Mouse (Mus musculus) subcutaneous adipose tissue, adult 2 months (tissue): Measurements from ENCODE around the gene Thg1l. TPM values are rescaled to one million over a fixed set of nuclear protein-coding genes. Genes with fewer than 3 reads are reported as not detected.

Experiments
- polyA plus RNA-seq: library from polyadenylated mRNA; depleted of rRNA; stranded (reverse); fragments of >200 nt; gene quantifications from 2 replicates; pipeline ENCODE4 v1.2.3, GENCODE M21; 2012; ENCODE audit warnings: low replicate concordance; rRNA removed

Gene Thg1l
- polyA plus RNA-seq = 9.7 and 12.6 TPM in 2 replicates

GRCm38 (mm10) chr11:45955127-45955627 lies at the start of gene Thg1l:
Gene Thg1l (minus strand): TSS chr11:45955494.

GRCm38 (mm10) chr11:45979946-45980892 lies 24.9 kb upstream of the Thg1l start, which contains the start of gene Sox30:
Gene Sox30 (plus strand): TSS chr11:45980310.

GRCm38 (mm10) chr11:45944643-45945156 lies 10.6 kb downstream of the Thg1l start, which contains the start of gene Lsm11:
Gene Lsm11 (minus strand): TSS chr11:45944935.

Other genes starting within 250 kb of the Thg1l start
- 40.1 and 70.6 TPM in 2 replicates for gene Clint1, start 103.4 kb downstream of the Thg1l start, polyA plus RNA-seq
- gene Lsm11, start 10.6 kb downstream of the Thg1l start, polyA plus RNA-seq = 2.8 and 5.8 TPM in 2 replicates
- 0.10 and 0.23 TPM in 2 replicates for gene Sox30, start 24.8 kb upstream of the Thg1l start, polyA plus RNA-seq
- 12.8 and 17.6 TPM in 2 replicates for gene Gm12166, start 96.8 kb upstream of the Thg1l start, polyA plus RNA-seq
- 16.5 and 30.5 TPM in 2 replicates for gene Adam19, start 100.5 kb upstream of the Thg1l start, polyA plus RNA-seq
- 0.59 and 3.9 TPM in 2 replicates for gene Nipal4, start 211.0 kb upstream of the Thg1l start, polyA plus RNA-seq